ENCODE assay signal across 8 mouse cellular contexts in genomic region chr10:67052429-67052828, GRCm38 (mm10). TPM values are rescaled to one million over a fixed set of nuclear protein-coding genes. Genes with fewer than 3 reads are reported as not detected.
DNase-seq lines count a peak whose midpoint lies in the region; ATAC-seq and TF ChIP-seq lines count a peak whose summit lies in the region.

No protein-coding gene starts in this region.

- DNase-seq in kidney, postnatal 0 days (ENCODE audit: low spot score): peak; percentile 43
- DNase-seq in kidney, postnatal 14 days: no peak
- DNase-seq in CH12.LX (ENCODE audit: extremely low read depth): peak; percentile 41
- no peak for DNase-seq in frontal cortex, postnatal 36 days (ENCODE audit: low spot score in 2 of 2)
- DNase-seq in layer of hippocampus, adult 9-11 months: no peak
- DNase-seq in right cerebral cortex, adult 2 months (ENCODE audit: low spot score in 2 of 2): no peak

- no peak for TF ChIP-seq CTCF in kidney, postnatal 0 days (IDR thresholded peaks at IDR 0.05; ENCODE audit: low read depth)
- TF ChIP-seq CTCF in CH12.LX (conservative IDR thresholded peaks at IDR 0.05 in 1 of 2, IDR thresholded peaks at IDR 0.05 in 1 of 2; ENCODE audit: low read depth in 2 of 2, low read length in 2 of 2): no peak
- no peak for TF ChIP-seq CTCF in cortical plate, adult 2 months (IDR thresholded peaks at IDR 0.05; ENCODE audit: extremely low read depth, insufficient read depth, low read length)

- TF ChIP-seq EP300 in CH12.LX (IDR thresholded peaks at IDR 0.05; ENCODE audit: low read length): no peak

- 51% methylated on average over 9 of the region's 9 CpGs for WGBS in kidney, postnatal 0 days

- TF ChIP-seq POLR2A in CH12.LX (IDR thresholded peaks at IDR 0.05; ENCODE audit: low read depth, low read length): no peak
- TF ChIP-seq POLR2A in cortical plate, adult 2 months (IDR thresholded peaks at IDR 0.05; ENCODE audit: extremely low read depth, insufficient read depth, low read length): no peak

- no peak overlapping the region; the same call in 1 of the 2 replicates for H3K27ac ChIP-seq in kidney, postnatal 0 days
- H3K27ac ChIP-seq in CH12.LX (ENCODE audit: insufficient read depth, low read depth): peak overlapping the region; percentile 82
- H3K27ac ChIP-seq in cortical plate, adult 2 months (ENCODE audit: insufficient read depth, low read length): 0 out of 2 replicates have a peak overlapping the region, but pooled peaks have one; percentile 6

- peaks cover 14% of the 10 kb centered on the region for H3K4me1 ChIP-seq in kidney, postnatal 0 days (replicated peaks; ENCODE audit: insufficient read depth, low read length)
- peaks cover 16 to 60% of the 10 kb centered on the region in 2 experiments for H3K4me1 ChIP-seq in CH12.LX (ENCODE audit: control insufficient read depth in 1 of 2, insufficient read depth in 2 of 2)
- peaks cover 14% of the 10 kb centered on the region for H3K4me1 ChIP-seq in cortical plate, adult 2 months (ENCODE audit: control insufficient read depth, insufficient read depth, low read length)

- H3K27me3 ChIP-seq in kidney, postnatal 0 days (ENCODE audit: insufficient read depth, low read length): no peaks in the 10 kb centered on the region
- H3K27me3 ChIP-seq in CH12.LX (replicated peaks): no peaks in the 10 kb centered on the region

- no peak for TF ChIP-seq RAD21 in CH12.LX (IDR thresholded peaks at IDR 0.05; ENCODE audit: low read depth, low read length)

- H3K4me2 ChIP-seq in kidney, postnatal 0 days (ENCODE audit: low read length): no peak overlapping the region
- peak overlapping the region; percentile 94 for H3K4me2 ChIP-seq in CH12.LX (ENCODE audit: insufficient read depth, low read depth, poor library complexity, severe bottlenecking)

- H3K9ac ChIP-seq in kidney, postnatal 0 days (ENCODE audit: low read depth, low read length): no peak overlapping the region
- H3K9ac ChIP-seq in CH12.LX (ENCODE audit: insufficient read depth, low read depth): peak overlapping the region; percentile 63

- ATAC-seq in kidney, postnatal 0 days (replicated peaks; ENCODE audit: low FRiP score, low read depth): no peak
- ATAC-seq in megakaryocyte, adult 5-6 weeks (ENCODE audit: poor library complexity, severe bottlenecking): peak; percentile 46

- no peaks in the 10 kb centered on the region for H3K9me3 ChIP-seq in kidney, postnatal 0 days (replicated peaks; ENCODE audit: low read length)
- no peaks in the 10 kb centered on the region for H3K9me3 ChIP-seq in CH12.LX (replicated peaks; ENCODE audit: low read length)

- dilution Hi-C loops in CH12.LX (cut with MboI; ENCODE audit: extremely low pct_ligation_motif_present, extremely low pct_unique_long_range_greater_than_20kb, low sequenced_read_pairs): no loop called here

- H3K79me2 ChIP-seq in CH12.LX (replicated peaks; ENCODE audit: control insufficient read depth, extremely low read depth, insufficient read depth, poor library complexity, severe bottlenecking): peaks cover 62% of the 10 kb centered on the region

- no peak overlapping the region for H3K4me3 ChIP-seq in kidney, postnatal 0 days (replicated peaks; ENCODE audit: low read depth, low read length)
- H3K4me3 ChIP-seq in CH12.LX (replicated peaks in 1 of 3; ENCODE audit: low read depth in 2 of 3, low read length in 2 of 3, poor library complexity in 1 of 3): no peak overlapping the region
- H3K4me3 ChIP-seq in cortical plate, adult 2 months (ENCODE audit: insufficient read depth, low read length): no peak overlapping the region

- in situ Hi-C loops in CH12.LX (cut with MboI; ENCODE audit: low pct_ligation_motif_present, low pct_unique_long_range_greater_than_20kb, low sequenced_read_pairs): no loop called here

- H3K36me3 ChIP-seq in kidney, postnatal 0 days (ENCODE audit: insufficient read depth, low read length): no peaks in the 10 kb centered on the region
- peaks cover 4 to 9% of the 10 kb centered on the region in 2 experiments for H3K36me3 ChIP-seq in CH12.LX (replicated peaks in 1 of 2; ENCODE audit: control insufficient read depth in 1 of 2, insufficient read depth in 1 of 2, low read length in 1 of 2)

TF ChIP-seq in CH12.LX, 34 proteins besides CTCF, POLR2A, EP300 and RAD21:
- TF ChIP-seq JUND (conservative IDR thresholded peaks at IDR 0.05; ENCODE audit: low read depth, low read length): no peak
- TF ChIP-seq ETS1 (conservative IDR thresholded peaks at IDR 0.05; ENCODE audit: low read depth, low read length): peak; percentile 35; the same call in 1 of the 2 replicates
- peak; percentile 37; the same call in 1 of the 2 replicates for TF ChIP-seq IRF4 (IDR thresholded peaks at IDR 0.05; ENCODE audit: low read depth, low read length)

RNA-seq across cellular contexts. Expression of gene Jmjd1c, which starts 43.5 kb away (rescaled TPM):
- polyA plus RNA-seq in kidney, postnatal 0 days (2015; fragmentation: Nextera tagmentation; extraction: Ambion mirVana): 35.2 and 40.8 TPM in 2 replicates
- total RNA-seq in CH12.LX (2012; rRNA removed) (41.2 and 41.6 TPM in 2 replicates), CH12.LX (2014; rRNA removed) (41.2 and 41.4 TPM in 2 replicates)
- 40.9 and 50.1 TPM in 2 replicates for polyA plus RNA-seq in CH12.LX (2012; ENCODE audit: insufficient read length, low read depth)
- polyA plus RNA-seq in cortical plate, adult 2 months (2012; rRNA removed): 31.8 and 32.4 TPM in 2 replicates
- 96.1 and 96.7 TPM in 2 replicates for total RNA-seq in megakaryocyte, adult 5-6 weeks (2015)
- total RNA-seq in megakaryocyte, adult 5-6 weeks (2017): 69.0 and 91.8 TPM in 2 replicates

RNA-seq across cellular contexts. Expression of gene Reep3, which starts 44.3 kb away (rescaled TPM):
- 44.7 and 50.9 TPM in 2 replicates for polyA plus RNA-seq in kidney, postnatal 0 days (2015; fragmentation: Nextera tagmentation; extraction: Ambion mirVana)
- total RNA-seq in CH12.LX (2012; rRNA removed) (20.3 and 23.2 TPM in 2 replicates), CH12.LX (2014; rRNA removed) (20.0 and 23.3 TPM in 2 replicates)
- 20.5 and 21.8 TPM in 2 replicates for polyA plus RNA-seq in CH12.LX (2012; ENCODE audit: insufficient read length, low read depth)
- 23.5 and 26.4 TPM in 2 replicates for polyA plus RNA-seq in cortical plate, adult 2 months (2012; rRNA removed)
- 84.2 and 101 TPM in 2 replicates for total RNA-seq in megakaryocyte, adult 5-6 weeks (2015)
- 46.7 and 59.2 TPM in 2 replicates for total RNA-seq in megakaryocyte, adult 5-6 weeks (2017)

Comparison
In these comparisons a context has a peak if more than half of its experiments do, and no peak if none do; other contexts are left out.
1. DNase-seq: peak in kidney, postnatal 0 days (single experiment) and CH12.LX (single experiment); none in kidney, postnatal 14 days (single experiment), frontal cortex, postnatal 36 days (0 of 2), layer of hippocampus, adult 9-11 months (single experiment) and right cerebral cortex, adult 2 months (0 of 2).